Mouse (Mus musculus): ENCODE results near the gene Slc2a9.
A peak's percentile ranks its signal among the peaks of the same experiment; 100 is the strongest.

The Slc2a9 gene

DNA sequence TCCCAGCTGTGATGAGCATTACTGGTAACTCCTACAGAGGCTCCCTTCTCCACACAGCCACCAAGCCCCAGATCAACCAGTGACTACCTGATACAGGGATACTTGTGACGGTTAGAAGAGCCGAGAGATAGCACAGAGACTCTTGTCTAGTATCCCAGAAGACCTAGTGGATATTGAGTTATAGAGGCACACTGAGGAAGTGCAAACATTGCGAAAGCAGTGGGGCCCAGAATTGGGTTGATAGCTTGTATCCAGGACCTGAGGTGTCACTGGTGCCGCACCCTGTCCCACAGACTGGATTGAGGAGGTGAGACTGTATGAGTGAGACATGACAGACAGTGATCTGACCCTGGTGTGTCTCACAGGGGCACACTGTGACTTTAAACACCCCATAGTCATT is at the start of gene Slc2a9:
Gene Slc2a9 (minus strand): TSS at position 152 of the 400 bp plus-strand sequence.
- no peak for DNase-seq (ENCODE audit: low read depth)

GRCm38 (mm10) chr5:38552615-38553014 is 49.7 kb upstream of the Slc2a9 start:
- no peak for DNase-seq (ENCODE audit: low read depth)

DNA sequence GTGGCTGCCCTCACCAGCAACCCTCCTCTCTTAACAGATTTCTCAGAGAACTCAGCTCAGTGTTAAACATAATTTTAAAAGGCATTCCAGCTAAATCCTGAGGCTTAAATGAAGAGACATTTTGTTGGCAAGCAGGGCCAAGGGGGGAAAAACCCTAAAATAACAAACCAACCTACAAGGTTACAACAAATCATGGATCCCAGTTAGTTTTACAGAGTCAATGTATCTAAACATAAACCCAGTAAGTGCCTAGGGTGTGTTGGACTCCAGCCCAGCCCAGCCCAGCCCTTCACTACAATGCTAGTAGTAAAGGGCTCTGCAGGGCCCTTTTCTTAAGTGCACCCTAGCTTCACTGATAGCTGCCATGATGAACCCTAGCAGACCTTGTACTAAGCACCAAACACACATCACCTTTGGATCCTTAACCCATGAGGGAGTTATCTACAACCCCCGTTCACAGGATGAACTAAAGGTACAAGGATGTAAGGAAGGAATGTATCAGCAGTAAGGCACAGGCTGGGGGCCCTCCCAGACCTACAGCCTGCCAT is 47.4 kb upstream of the Slc2a9 start:
- DNase-seq (ENCODE audit: low read depth): no peak

DNA sequence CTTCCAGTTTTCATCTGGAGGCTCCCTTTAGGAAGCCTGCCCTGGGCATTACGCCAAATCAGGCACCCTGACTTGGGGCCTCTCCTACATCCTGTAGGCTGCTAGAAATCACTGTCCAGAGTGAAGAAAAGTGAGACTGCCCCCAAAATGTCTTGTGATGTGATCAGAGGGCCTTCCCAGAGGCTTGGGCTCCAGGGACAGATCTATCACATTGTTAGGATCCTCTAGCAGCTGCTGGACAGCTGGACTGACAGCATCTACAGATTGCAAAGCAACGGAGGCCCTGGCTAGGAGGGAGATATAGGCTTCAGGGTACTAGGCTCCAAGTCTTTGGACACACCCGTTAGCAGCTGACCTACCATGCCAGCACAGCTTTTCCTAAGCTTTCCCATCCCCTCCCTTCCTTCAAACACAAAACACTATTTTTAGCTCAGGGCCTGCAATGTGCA is 46.5 kb upstream of the Slc2a9 start:
- no peak for DNase-seq (ENCODE audit: low read depth)

DNA sequence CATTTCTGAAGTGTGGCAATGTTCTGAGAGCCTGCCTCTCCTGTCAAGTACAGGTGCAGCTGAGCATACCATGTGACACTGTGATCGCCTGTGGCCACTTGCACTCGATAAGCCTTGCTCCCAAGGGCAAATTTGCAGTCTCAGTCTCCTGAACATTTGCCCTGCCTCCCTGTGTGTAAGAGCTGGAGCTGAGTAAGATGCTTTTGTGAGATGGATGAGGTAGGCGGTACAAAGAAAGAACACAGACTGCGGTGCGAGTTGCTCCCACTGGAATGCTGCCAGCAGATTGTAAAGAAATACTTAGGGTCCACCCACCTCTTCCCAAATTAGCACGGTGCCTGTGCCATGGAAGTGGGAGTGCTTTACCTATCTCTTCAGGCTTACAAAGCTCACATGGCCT is 44.4 kb upstream of the Slc2a9 start:
- DNase-seq (ENCODE audit: low read depth): no peak

GRCm38 (mm10) chr5:38544423-38545415 is 41.8 kb upstream of the Slc2a9 start:
- no peak for DNase-seq (ENCODE audit: low read depth)

- DNase-seq (ENCODE audit: low read depth): no peak
Measured at GRCm38 (mm10) chr5:38543496-38544217, 40.7 kb upstream of the Slc2a9 start.

DNA sequence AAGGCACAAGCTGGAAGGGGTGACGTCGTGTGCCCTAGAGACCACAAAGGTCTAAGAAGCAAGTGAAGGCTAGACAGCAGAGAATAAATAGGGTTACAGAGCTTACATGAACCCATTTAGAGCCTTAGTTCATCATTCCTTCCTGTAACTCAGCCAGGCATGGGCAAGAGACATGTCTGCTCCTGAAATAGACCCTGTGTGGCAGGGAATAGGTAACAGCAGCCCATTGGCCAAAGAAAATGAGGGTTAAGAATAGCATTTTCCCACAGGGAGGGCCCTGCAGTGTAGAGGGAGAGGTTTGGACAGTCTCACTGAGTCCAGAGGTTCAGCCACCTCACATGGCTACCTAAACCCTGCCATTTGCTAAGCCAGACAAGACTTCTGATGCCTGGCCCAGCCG is 38.8 kb upstream of the Slc2a9 start:
- DNase-seq (ENCODE audit: low read depth): no peak

DNA sequence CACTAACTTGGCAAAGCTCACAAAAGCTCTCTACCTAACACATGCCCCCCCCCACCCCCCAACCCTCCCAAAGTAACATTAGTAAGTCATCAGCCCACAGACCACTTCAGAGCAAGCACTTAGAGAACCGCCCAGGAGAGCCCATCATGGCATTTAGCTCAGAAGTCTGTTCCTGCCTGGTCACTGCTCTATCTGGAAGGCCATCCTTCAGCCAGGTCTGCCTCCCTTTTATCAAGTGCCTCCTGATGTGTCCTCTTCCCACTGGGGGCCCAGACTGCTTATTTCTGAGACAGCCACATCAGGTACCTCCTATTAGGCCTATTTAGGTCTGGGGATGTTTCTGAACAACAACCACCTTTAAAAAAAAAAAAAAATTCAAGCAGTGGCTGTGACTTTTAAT is 38.0 kb upstream of the Slc2a9 start:
- DNase-seq (ENCODE audit: low read depth): no peak

DNA sequence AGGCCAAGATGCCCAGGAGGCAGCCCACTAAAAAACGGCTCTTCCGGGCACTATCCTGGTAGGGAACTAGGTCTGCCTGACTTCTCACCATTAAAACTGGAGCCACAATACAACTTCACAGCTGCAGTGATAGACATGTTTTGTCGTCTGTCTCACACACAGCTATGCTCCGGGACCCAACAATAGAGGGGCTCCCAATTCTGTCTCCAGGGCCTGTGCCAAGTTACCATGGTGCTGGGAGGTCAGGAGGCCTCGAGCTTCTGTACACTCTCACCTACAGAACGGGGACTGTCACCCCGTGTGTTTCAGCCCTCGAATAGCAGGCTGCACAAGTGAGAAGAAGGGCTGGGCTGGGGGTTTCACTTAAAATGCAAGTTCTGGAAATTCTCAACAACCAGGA is 35.6 kb upstream of the Slc2a9 start:
- no peak for DNase-seq (ENCODE audit: low read depth)

GRCm38 (mm10) chr5:38537845-38538244 is 34.9 kb upstream of the Slc2a9 start:
- DNase-seq (ENCODE audit: low read depth): no peak

DNA sequence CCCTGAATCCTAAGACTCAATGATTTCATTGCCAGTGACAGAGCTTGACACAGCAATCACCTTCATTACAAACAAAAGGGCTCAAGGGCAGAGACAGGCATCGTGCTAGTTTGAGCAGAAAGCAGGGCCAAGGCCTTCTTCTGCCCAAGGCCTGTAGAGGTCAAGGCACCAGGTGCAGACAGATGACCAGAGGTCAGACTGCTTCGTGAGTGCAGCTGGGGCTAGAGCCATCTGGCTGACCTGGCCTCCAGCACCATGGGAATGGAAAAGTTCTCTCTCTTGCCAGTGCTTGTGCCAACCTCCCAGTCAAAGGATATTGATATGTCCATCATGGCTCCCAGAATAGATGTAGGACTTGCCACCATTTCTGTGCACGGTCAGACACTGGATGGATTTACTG is 33.9 kb upstream of the Slc2a9 start:
- DNase-seq (ENCODE audit: low read depth): no peak

DNA sequence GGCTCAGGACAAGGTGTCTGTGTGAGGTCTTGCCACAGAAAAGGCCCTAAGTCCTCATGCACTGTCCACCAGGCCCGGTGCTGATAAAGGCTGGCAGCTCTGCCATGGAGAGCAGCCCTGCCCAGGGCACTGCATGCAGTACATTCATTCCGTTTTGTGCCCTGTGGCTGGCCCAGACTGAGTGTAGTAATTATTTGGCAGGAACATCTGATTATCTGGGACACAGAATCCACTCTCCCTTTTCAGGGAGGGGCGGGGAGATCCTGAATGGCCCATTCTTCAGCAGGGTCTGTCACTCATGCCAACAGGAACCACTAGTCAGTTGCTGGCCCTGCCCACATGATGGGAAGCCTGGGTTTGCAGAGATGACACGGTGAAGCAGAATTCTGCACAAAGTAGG is 29.1 kb upstream of the Slc2a9 start:
- DNase-seq (ENCODE audit: low read depth): no peak

DNA sequence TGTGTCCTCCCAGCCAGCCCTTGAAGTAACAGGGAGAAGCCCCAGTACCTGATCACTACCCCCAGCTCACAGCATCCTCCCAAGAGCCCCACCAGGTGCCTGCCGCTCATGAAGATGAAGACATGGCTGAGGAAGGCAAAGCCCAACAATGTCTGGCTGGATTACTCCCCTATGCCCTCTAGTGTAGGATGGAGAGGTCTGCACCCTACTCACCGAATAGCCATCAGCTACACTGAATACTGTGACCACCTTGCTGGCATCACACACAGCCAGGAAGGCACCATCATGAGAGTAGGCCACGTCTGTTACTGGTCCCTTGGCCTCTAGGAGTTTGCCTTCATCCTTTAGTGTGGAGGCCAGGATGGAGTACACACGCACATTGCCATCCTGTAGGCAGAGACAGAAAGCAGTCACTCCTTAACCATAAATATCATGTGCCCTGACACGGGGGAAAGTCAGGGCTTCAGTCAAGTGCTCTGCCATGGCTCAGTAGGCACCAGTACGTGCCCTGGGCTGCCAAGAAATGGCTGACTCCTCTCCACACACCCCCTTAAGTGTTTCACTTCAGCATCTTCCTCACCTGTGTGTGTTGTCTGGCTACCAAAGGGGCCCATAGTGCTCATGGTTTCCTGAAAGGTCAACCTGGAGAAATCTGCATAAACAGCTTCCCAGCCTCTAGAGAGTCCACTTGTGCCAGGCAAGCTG is 26.9 kb upstream of the Slc2a9 start:
- peak; percentile 38 for DNase-seq (ENCODE audit: low read depth)

DNA sequence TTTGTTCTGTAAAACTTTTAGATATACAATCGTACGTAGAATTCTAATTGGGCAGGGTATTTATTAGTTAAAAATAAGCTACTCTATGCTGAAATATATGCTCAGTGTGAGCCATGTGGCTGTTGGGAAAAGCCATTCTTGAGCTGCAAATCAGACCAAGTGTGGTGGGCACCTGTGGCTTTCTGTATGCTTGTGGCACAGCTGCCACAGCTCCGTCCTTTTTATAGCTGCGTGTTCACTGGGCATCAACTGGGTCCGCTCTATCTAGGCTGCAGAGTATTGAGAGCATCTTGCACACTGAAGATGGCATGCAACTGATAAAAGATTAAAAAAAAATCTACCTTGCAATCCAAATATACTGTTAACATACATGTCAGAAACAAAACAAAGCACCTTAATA is 20.0 kb upstream of the Slc2a9 start:
- DNase-seq (ENCODE audit: low read depth): no peak

DNA sequence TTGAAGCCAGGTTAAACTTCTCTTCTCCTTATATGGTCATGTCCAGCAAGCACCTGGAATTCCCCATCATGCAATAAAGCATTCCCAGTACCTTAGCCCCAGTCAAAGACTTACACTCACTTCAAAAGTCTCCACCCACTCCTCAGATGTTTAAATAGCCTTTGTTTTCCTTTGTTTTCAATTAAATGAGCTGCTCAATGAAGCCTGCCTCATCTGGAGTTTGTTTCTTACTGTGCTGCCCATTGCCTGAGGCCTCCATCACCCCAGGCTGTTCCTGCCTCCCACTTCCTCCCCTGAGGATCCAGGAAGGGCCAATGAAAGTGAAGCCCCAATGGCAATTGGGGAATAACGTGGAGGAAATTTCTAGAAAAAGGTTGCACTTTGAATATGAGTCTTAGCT is 17.9 kb upstream of the Slc2a9 start:
- DNase-seq (ENCODE audit: low read depth): no peak

- peak; percentile 65 for DNase-seq (ENCODE audit: low read depth)
Measured at GRCm38 (mm10) chr5:38516267-38516666, 13.3 kb upstream of the Slc2a9 start.

DNA sequence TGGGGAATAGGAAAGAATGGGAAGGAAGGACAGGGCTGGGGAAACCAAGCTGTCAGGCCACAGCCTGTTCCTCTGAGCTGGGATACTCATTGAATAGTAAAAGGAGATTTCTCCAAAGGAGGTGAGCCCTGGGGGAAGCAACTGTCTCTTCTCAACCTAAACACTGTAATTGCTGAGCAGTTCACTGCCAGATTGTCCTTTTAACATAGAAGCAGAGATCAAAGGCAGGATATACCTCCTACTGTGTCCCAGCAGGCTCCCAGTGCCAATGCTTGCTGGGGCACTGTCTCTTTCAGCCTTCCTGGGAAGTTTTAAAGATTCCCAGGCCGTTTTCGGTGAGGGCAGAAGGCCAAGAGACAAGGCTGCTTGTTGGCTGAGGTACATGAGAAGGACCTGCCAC is 10.0 kb upstream of the Slc2a9 start:
- DNase-seq (ENCODE audit: low read depth): no peak

GRCm38 (mm10) chr5:38509568-38509967 is 6.6 kb upstream of the Slc2a9 start:
- DNase-seq (ENCODE audit: low read depth): no peak

DNA sequence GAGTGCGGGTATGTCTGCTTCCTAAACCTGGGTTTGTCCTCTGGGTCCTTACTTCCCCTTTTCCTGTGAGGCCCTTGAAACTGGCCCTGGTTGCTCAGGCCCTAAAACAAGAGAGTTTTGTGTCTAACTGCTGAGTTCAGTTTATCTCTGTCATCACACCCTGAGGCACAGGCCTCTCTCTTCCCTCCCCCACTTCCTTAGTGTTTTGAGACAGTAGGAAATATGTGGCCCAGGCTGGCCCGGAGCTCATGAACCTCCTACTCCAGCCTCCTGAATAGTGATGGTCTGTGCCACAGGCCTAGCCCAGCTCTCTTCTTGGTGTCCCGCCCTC is 2.5 kb upstream of the Slc2a9 start:
- no peak for DNase-seq (ENCODE audit: low read depth)

- no peak for DNase-seq (ENCODE audit: low read depth)
Measured at GRCm38 (mm10) chr5:38504747-38505434, 1.9 kb upstream of the Slc2a9 start.

DNA sequence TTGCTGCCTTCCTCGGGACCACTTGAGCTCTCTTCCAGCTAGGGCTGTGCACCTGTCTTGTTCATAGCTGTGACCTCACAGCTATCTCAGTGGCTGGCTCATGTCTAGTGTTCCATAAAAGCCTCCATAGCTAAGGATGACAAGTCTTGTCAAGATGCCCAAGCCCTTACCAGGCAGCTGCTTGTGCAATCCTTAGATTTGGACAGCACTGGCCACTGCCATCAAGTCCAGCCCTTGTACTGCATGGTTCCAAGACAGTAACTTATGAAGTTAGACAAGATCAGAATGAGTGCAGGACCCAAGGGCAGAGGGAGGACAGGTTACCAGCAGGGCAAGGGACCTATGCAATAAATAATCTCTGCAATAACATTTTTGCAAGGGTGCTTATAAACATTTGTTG is 1.2 kb upstream of the Slc2a9 start:
- no peak for DNase-seq (ENCODE audit: low read depth)

All from induced T-regulatory cell, adult 2 months (primary cell).